Mouse (Mus musculus) heart, adult 2 months (tissue): ENCODE data around the gene Snrnp25.

Source experiments
- CTCF ChIP-seq: fragments of 200-600 bp; IDR thresholded peaks from 2 replicates; pipeline ENCODE4 v1.8.1; 2022; ENCODE audit warnings: antibody characterized with exemption, mild to moderate bottlenecking, moderate library complexity
- EP300 ChIP-seq: fragments of 200-500 bp; IDR thresholded peaks from 2 replicates; pipeline ENCODE4 v1.6.1; 2011; ENCODE audit warnings: low read depth, low read length, control low read depth; ENCODE audit not compliant: insufficient read depth
- POLR2A ChIP-seq: fragments of 200-500 bp; IDR thresholded peaks from 2 replicates; pipeline ENCODE4 v1.6.1; 2011; ENCODE audit warnings: mild to moderate bottlenecking, low read depth, low read length, control low read depth; ENCODE audit not compliant: insufficient read depth

DNA sequence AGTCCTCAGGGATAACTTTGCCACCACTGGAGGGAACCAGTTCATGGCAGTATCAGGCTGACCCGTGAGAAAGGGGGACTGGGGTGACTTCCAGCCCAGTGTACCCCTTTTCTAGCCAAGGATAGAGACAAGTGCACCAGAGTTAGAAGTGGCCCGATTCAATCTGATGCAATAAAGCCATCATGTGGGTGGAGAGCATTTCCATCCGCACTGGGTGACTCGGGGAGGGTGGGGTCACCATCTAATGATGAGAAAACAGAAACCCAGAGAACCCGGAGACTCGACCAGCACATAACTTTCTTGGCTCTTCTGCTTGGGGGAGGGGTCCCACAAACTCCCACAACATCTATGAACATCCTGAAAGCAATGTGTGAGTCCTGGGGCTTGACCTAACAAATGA is 8.5 kb upstream of the Snrnp25 start:
- no peak for TF ChIP-seq POLR2A
- TF ChIP-seq CTCF = no peak
- no peak for TF ChIP-seq EP300
